Mouse (Mus musculus) liver, embryonic 15.5 days (tissue): ENCODE measurements around the gene Numbl. TPM values are rescaled to one million over a fixed set of nuclear protein-coding genes. Genes with fewer than 3 reads are reported as not detected.
A peak's percentile ranks its signal among the peaks of the same experiment; 100 is the strongest.

Source experiments
- ATAC-seq: fragments of 200-750 bp; cut with Nextera tagmentation; 2 replicates; pipeline ENCODE4 v1.8.0; 2017; ENCODE audit warnings: moderate number of reproducible peaks, mild to moderate bottlenecking, moderate library complexity; ENCODE audit not compliant: insufficient read depth
- H3K27ac ChIP-seq: fragments of 300-500 bp; sonication (generic); replicated peaks from 2 replicates; pipeline ENCODE4 v1.5.1; 2015; ENCODE audit warnings: mild to moderate bottlenecking, inconsistent platforms
- H3K27me3 ChIP-seq: fragments of 300-500 bp; sonication (generic); 2 replicates; pipeline ENCODE4 v1.6.1; 2015; ENCODE audit warnings: mild to moderate bottlenecking, inconsistent platforms
- H3K36me3 ChIP-seq: fragments of 300-500 bp; sonication (generic); replicated peaks from 2 replicates; pipeline ENCODE4 v1.6.1; 2015; ENCODE audit warnings: moderate library complexity, mild to moderate bottlenecking, inconsistent platforms
- H3K4me1 ChIP-seq: fragments of 300-500 bp; sonication (generic); replicated peaks from 2 replicates; pipeline ENCODE4 v1.6.1; 2015; ENCODE audit warnings: inconsistent platforms
- H3K4me2 ChIP-seq: fragments of 300-500 bp; sonication (generic); 2 replicates; pipeline ENCODE4 v1.6.1; 2015; ENCODE audit warnings: moderate library complexity, mild to moderate bottlenecking, inconsistent platforms
- H3K4me3 ChIP-seq: fragments of 300-500 bp; sonication (generic); replicated peaks from 2 replicates; pipeline ENCODE4 v1.5.1; 2015; ENCODE audit warnings: mild to moderate bottlenecking, inconsistent platforms
- H3K9ac ChIP-seq: fragments of 300-500 bp; sonication (generic); 2 replicates; pipeline ENCODE4 v1.6.1; 2015; ENCODE audit warnings: moderate library complexity, mild to moderate bottlenecking, inconsistent platforms
- H3K9me3 ChIP-seq: fragments of 300-500 bp; sonication (generic); replicated peaks from 2 replicates; pipeline ENCODE4 v1.6.1; 2016; ENCODE audit warnings: inconsistent platforms
- WGBS: fragments of 180-500 bp; shearing (Covaris S2); methylation state at CpG from one replicate; pipeline ENCODE4 v1.1.7; 2015; ENCODE audit warnings: mixed read lengths; ENCODE audit not compliant: insufficient replicate concordance; 5-methylcytosine and 5-hydroxymethylcytosine counted together
- polyA plus RNA-seq: library from polyadenylated mRNA; unstranded; fragments of >200 nt; fragmentation: Nextera tagmentation; extraction: Ambion mirVana; gene quantifications from 2 replicates; pipeline ENCODE4 v1.2.1, GENCODE M21; 2015

Gene Numbl
- polyA plus RNA-seq, result 2.0 and 2.6 TPM in 2 replicates

DNA sequence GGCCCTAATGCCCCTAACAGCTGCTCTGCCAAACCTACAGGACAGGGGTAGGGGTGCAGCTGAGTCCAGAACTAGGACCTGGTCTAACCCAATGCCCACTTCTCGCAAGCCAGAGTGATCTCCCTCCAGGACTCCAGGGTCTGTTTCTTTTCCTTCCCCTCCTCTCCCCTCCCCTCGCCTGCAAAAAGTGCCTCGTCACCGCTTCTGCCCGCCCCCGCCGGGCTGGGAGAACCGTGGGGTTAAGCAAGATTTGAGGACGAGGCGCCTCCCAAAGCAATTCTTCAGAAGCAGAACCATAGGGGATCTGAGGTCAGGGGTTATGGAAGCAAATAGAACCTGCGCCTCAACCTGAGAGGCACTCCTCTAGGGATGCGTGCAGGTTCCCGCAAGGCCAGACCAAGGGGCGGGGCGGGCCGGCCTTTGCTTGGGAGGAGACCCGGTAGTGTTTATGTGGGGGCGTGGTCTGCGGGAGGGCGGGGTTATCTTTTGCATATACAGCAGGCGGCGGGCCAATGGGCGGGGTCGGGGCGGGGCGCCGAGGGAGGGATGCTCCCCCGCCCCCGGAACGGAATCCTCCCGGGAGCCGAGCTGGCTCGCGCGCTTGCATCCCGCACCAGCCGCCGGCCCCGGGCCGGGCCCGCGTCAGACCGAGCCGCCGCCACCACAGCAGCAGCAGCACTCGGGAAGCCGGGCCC is at the start of gene Numbl:
TSS of gene Numbl (plus strand) at position 229 of the 695 bp plus-strand sequence.
- peaks cover 8% of the 10 kb centered on the region for H3K27me3 ChIP-seq

DNA sequence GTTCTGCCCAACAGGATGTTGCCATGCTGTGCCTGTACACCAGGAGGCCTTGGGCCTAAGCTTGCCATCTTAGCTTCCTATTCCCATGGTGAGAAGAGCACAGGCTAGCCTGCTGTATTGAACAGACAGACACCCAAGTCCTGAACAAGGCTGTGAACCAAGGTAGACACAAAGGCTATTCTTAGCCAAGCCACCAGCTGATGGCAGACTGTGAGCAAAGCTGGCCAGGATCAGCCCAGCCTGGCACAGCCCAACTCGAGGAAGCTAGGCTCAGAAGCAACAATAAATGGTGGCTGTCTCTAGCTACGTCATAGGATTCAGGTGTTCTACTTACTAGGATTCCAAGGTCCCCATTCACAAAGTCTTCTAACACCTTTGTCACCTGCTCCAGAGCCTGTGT is 45.6 kb upstream of the Numbl start:
- Histone ChIP-seq H3K4me2 (no peak overlapping the region), H3K9me3 (no peaks in the 10 kb centered on the region), H3K27ac (no peak overlapping the region), H3K36me3 (peaks cover 41% of the 10 kb centered on the region), H3K27me3 (no peaks in the 10 kb centered on the region), H3K4me1 (no peaks in the 10 kb centered on the region), H3K4me3 (no peak overlapping the region), H3K9ac (no peak overlapping the region)
- WGBS, result 59% methylated on average over 2 of the region's 2 CpGs
- ATAC-seq, result no peak

More for the DNA sequence above, at the start of gene Numbl:
- ATAC-seq, result peak; percentile 84
- Histone ChIP-seq H3K9me3 (no peaks in the 10 kb centered on the region), H3K4me1 (peaks cover 57% of the 10 kb centered on the region), H3K4me3 (peak within 1 kb of the TSS; percentile 70), H3K9ac (peak within 1 kb of the TSS; percentile 72), H3K27ac (peak within 1 kb of the TSS; percentile 77), H3K36me3 (peaks cover 4% of the 10 kb centered on the region; the same call in 1 of the 2 replicates), H3K4me2 (peak within 1 kb of the TSS; percentile 100)
- WGBS, result under 1% methylated on average over 47 of the region's 47 CpGs

DNA sequence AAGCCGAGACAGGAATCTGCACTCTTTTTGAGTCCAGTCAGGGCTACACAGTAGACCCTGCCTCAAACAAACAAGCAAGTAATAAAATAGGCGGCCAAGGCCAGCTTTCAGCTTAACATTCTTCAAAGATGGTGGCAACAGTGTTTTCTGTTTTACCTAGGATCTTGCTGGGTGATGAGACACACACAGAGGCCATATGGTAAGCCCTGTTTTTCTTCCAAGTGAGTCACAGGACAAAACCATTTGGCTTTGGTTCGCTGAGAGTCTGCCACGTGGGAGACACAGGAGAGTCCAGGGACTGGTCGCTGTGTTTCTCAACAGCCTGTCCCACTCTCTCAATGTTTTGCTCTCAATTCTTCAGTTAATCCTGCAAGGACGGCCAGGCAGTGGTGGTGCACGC is 39.6 kb upstream of the Numbl start:
- no peak overlapping the region for H3K9ac ChIP-seq
- no peak overlapping the region for H3K4me3 ChIP-seq
- peaks cover 13% of the 10 kb centered on the region for H3K36me3 ChIP-seq
- 69% methylated on average over 7 of the region's 7 CpGs for WGBS
- no peaks in the 10 kb centered on the region for H3K9me3 ChIP-seq
- no peak for ATAC-seq
- H3K27me3 ChIP-seq, result no peaks in the 10 kb centered on the region
- no peak overlapping the region for H3K27ac ChIP-seq
- H3K4me2 ChIP-seq, result no peak overlapping the region
- H3K4me1 ChIP-seq, result peaks cover 25% of the 10 kb centered on the region

DNA sequence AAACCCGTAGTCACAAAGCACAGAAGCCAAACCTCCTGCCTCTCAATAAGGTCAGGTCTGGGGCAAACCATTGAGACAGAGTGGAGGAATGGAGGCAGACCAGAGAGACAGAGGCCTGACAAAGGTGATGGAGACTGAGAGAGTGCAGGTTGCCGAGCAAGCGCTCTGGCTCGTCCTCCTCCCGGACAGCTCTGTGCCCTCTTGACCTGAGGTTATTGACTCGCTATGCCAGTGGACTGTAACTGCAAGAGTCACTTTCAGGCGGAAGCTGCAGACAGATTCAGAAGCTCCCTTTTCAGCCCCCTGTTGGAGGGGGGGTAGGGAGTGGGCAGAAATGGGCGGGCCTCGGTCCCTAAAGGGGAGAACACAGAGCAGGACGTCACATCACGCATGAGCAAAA is 38.3 kb upstream of the Numbl start:
- Histone ChIP-seq H3K27me3 (no peaks in the 10 kb centered on the region), H3K9me3 (no peaks in the 10 kb centered on the region), H3K27ac (no peak overlapping the region), H3K4me2 (no peak overlapping the region), H3K4me1 (peaks cover 38% of the 10 kb centered on the region), H3K4me3 (no peak overlapping the region), H3K36me3 (peaks cover 6% of the 10 kb centered on the region; the same call in 1 of the 2 replicates), H3K9ac (no peak overlapping the region)
- 69% methylated on average over 11 of the region's 11 CpGs for WGBS
- ATAC-seq, result peak; percentile 62

DNA sequence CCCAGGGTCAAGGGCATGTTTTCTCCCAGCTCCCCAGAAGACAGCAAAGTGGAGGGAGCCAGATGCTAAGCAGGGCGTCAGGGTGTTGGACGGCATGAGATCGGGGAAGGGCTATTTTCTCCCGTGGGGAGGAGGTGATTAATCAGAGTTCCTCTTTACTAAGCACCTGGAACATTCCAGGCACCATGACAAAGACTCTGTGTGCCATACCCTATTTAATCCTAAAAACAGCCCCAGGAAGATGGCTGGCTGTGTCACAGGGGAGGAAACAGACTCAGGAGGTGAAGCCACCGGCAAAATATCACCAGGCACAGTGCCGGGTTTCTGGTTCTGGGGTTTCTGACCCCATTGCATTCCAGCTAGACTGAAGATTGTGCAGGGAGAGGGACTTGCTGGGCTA is 36.3 kb upstream of the Numbl start:
- H3K4me1 ChIP-seq, result peaks cover 58% of the 10 kb centered on the region
- no peak overlapping the region for H3K4me2 ChIP-seq
- no peak overlapping the region for H3K4me3 ChIP-seq
- 0 out of 2 replicates have a peak, but pooled peaks cover 3% of the 10 kb centered on the region for H3K36me3 ChIP-seq
- H3K9me3 ChIP-seq, result no peaks in the 10 kb centered on the region
- no peak overlapping the region for H3K9ac ChIP-seq
- no peak for ATAC-seq
- 64% methylated on average over 6 of the region's 6 CpGs for WGBS
- H3K27ac ChIP-seq, result no peak overlapping the region
- no peaks in the 10 kb centered on the region for H3K27me3 ChIP-seq

DNA sequence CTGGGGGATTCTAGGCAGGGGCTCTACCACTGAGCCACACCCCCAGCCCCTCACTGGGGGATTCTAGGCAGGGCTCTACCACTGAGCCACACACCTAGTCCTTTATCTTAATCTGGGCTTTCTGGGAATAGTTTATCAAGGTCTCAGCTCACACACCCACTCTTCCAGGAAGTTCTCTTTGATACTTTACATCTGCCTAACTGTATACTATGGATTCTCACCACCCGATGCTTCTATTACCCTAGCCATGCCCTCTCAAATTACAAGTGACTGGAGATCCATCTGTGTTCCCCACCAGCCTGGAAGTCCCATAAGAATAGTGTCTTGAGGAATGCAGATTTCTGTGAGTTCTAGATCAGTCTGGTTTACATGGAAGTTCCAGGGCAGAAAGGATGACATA is 35.7 kb upstream of the Numbl start:
- H3K4me1 ChIP-seq, result peaks cover 64% of the 10 kb centered on the region

DNA sequence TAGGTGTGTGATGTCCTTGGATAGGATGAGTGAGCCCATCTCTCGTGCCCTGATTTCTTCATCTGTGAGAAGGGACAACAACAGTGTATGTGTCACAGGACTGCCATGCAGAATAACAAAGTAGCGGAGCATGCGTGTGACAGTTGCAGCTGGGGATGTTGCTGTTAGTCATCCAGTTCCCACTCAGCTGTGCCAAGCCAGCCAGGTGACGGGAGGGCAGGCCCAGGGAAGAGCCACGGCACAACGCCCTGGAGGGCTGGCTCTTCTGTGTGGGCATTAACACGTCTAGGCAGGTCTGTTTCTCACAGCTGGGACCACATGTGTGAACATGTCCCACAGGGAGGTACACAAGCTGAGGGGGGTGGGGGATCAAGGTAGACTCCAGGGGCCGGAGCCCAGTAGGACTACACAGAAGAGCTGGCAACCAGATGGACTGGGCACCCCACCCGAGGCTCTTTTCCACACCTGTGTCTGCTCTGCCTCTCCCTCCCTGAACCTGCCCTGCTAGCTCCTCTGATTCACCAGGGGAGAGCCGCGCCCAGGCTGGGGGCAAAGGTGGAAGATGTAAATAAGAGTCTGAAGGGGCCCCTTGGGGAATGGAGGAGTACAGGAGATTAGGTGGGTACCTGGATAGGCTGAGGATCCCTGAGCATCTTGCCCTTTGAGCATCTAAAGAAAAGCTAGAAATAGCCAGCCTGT is 33.2 kb upstream of the Numbl start:
- Histone ChIP-seq H3K36me3 (no peaks in the 10 kb centered on the region), H3K4me2 (peak overlapping the region; percentile 93; the same call in 1 of the 2 replicates), H3K4me1 (peaks cover 83% of the 10 kb centered on the region), H3K27me3 (no peaks in the 10 kb centered on the region), H3K4me3 (no peak overlapping the region), H3K27ac (no peak overlapping the region), H3K9me3 (no peaks in the 10 kb centered on the region), H3K9ac (no peak overlapping the region)
- 80% methylated on average over 11 of the region's 11 CpGs for WGBS
- no peak for ATAC-seq

More for the DNA sequence above, 35.7 kb upstream of the Numbl start:
- Histone ChIP-seq H3K27me3 (no peaks in the 10 kb centered on the region), H3K4me3 (no peak overlapping the region), H3K9me3 (no peaks in the 10 kb centered on the region), H3K36me3 (0 out of 2 replicates have a peak, but pooled peaks cover 3% of the 10 kb centered on the region), H3K4me2 (peak overlapping the region; percentile 10; the same call in 1 of the 2 replicates), H3K27ac (no peak overlapping the region), H3K9ac (no peak overlapping the region)
- peak; percentile 18; the same call in 1 of the 2 replicates for ATAC-seq
- WGBS, result 28% methylated on average over 1 of the region's 1 CpGs

DNA sequence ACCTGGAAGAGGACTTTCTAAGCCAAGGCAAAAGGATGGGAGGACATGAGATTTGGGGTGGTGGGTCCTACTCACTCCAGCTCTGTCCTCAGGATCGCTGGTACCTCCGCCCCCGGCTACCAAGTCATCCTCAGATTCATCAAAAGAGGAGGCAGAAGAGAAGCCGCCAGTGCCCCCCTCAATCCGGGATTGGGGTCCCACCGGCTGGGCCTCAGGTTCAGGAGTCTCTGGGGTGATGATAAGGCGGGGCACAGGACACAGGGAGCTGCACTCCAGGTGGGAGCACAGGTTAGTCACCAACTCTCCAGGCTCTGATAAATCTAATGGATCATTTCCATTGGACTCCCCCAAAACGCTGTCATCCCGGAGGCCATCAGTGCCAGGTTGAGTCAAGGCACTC is 31.0 kb upstream of the Numbl start:
- no peaks in the 10 kb centered on the region for H3K27me3 ChIP-seq
- peak overlapping the region; percentile 81 for H3K9ac ChIP-seq
- H3K27ac ChIP-seq, result peak overlapping the region; percentile 84
- H3K36me3 ChIP-seq, result no peaks in the 10 kb centered on the region
- no peaks in the 10 kb centered on the region for H3K9me3 ChIP-seq
- H3K4me3 ChIP-seq, result peak overlapping the region; percentile 85
- WGBS, result 44% methylated on average over 9 of the region's 9 CpGs
- peak overlapping the region; percentile 93 for H3K4me2 ChIP-seq
- H3K4me1 ChIP-seq, result peaks cover 76% of the 10 kb centered on the region
- no peak for ATAC-seq

DNA sequence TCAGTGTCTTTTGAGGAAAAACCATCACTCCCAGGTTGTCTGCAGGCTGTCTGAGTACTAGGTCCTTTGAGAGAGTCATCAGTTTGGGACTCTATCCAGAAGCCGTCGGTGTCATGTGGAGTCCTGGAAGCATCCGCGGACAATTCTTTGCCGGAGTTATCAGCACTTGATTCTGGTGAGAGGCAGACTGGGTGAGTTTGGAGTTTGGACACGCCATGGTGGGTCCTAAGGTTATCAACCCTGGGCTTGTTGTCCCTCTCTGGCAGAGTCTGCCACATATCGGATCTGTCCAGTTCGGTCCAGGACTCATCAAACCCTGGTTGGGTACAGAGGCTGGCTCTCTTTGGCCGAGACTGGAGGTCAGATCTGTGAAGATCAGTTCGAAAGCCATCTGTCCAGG is 30.6 kb upstream of the Numbl start:
- ATAC-seq, result no peak
- H3K27me3 ChIP-seq, result no peaks in the 10 kb centered on the region
- peak overlapping the region; percentile 81 for H3K9ac ChIP-seq
- H3K4me3 ChIP-seq, result peak overlapping the region; percentile 85
- no peaks in the 10 kb centered on the region for H3K36me3 ChIP-seq
- WGBS, result 6% methylated on average over 10 of the region's 10 CpGs
- peak overlapping the region; percentile 84 for H3K27ac ChIP-seq
- peaks cover 76% of the 10 kb centered on the region for H3K4me1 ChIP-seq
- H3K9me3 ChIP-seq, result no peaks in the 10 kb centered on the region
- H3K4me2 ChIP-seq, result peak overlapping the region; percentile 93

DNA sequence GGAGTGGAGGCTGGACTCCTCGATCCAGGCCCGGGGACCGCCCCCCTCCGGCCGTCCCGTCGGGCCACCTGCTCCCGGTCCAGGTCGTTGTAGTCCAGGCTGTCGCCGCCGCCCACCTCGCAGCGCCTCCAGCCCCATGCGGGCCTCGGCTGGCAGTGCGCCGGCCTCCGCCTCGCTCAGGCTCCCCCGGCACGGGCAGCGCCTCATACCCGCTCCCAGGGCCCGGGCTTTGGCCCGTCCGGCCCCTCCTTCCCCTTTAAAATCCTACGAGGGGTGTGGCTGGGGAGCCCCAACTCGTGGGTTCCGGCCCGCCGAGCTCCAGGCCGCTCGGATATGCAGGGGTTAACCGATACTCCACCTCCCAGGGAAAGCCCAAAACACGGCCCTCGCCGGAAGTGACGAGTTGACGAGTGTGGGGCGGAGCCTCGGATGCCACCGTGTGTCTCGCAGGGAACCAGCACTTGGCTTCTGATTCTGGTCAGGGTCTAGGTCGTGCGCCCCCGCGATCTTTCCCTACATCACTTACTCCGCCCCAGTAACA is 29.9 kb upstream of the Numbl start, which contains the start of gene Itpkc:
TSS of gene Itpkc (minus strand) at position 381 of the 541 bp plus-strand sequence.
- under 1% methylated on average over 49 of the region's 49 CpGs for WGBS
- Histone ChIP-seq H3K4me2 (peak within 1 kb of the TSS; percentile 93), H3K4me1 (peaks cover 74% of the 10 kb centered on the region), H3K9me3 (no peaks in the 10 kb centered on the region), H3K27me3 (no peaks in the 10 kb centered on the region), H3K27ac (peak within 1 kb of the TSS; percentile 84), H3K4me3 (peak within 1 kb of the TSS; percentile 85), H3K36me3 (no peaks in the 10 kb centered on the region), H3K9ac (peak within 1 kb of the TSS; percentile 81)
- peak; percentile 81 for ATAC-seq

DNA sequence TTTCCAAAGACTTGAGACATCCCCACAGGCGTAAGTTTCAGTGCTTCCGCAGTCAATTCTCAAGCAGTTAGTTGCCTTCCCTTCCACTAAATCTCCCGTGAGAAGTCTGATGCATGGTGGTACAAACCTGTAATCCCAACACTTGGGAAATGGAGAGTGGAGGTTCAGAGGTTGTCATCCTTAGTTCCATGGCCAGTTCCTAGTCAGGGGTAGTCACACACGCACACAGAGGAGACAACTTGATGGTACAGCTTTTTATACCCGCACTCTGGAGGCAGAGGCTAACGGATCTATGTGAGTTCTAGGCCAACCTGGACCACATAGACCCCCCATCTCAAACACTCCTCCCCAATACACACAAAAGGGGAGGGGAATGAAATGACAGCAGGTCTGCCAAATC is 29.4 kb upstream of the Numbl start:
- Histone ChIP-seq H3K27me3 (no peaks in the 10 kb centered on the region), H3K4me1 (peaks cover 74% of the 10 kb centered on the region), H3K9ac (peak overlapping the region; percentile 81), H3K4me2 (peak overlapping the region; percentile 93), H3K4me3 (peak overlapping the region; percentile 85), H3K27ac (peak overlapping the region; percentile 84), H3K36me3 (no peaks in the 10 kb centered on the region), H3K9me3 (no peaks in the 10 kb centered on the region)
- no peak for ATAC-seq
- 14% methylated on average over 6 of the region's 6 CpGs for WGBS
